Mouse (Mus musculus) ES-Bruce4 (cell line): ENCODE measurements at regions not wholly inside any gene's neighbourhood (a gene's known extent, or its start where the extent isn't known, plus 50 kb on each side); places are given as distances from the start of the nearest gene placed in this dataset.

Experiments
- CTCF ChIP-seq: IDR thresholded peaks from one replicate; pipeline ENCODE4 v1.8.1; 2011; ENCODE audit warnings: low read depth, low read length
- EP300 ChIP-seq: IDR thresholded peaks from 2 replicates; pipeline ENCODE4 v1.6.1; 2011; ENCODE audit warnings: low read depth, low read length; ENCODE audit not compliant: insufficient read depth
- POLR2A ChIP-seq: IDR thresholded peaks from one replicate; pipeline ENCODE4 v1.8.1; 2011; ENCODE audit warnings: low read length; ENCODE audit not compliant: insufficient read depth

DNA sequence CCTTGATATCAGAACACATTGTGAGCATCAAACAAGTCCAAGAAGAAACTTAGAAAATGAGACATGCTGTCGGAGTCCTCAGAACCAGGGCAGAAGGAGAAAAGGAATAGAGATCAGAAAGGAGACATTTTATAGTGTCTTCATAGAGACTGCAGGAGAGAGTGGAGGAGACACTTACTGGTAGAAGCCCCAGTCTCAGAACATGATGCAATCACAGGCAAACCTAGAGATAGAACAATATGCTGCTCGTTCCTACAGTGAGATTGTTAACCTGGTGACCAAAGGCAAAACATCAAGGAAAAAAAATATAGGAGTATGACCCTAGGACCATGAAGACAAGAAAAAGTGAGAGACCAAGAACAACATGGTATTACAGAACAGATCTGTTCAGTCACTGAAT lies 164.7 kb upstream of the Tenm4 start:
- TF ChIP-seq CTCF (no peak), POLR2A (no peak), EP300 (no peak)
